Mouse (Mus musculus): ENCODE measurements around the gene Mrpl35. TPM values are rescaled to one million over a fixed set of nuclear protein-coding genes. Genes with fewer than 3 reads are reported as not detected.

Mrpl35 gene
- polyA plus RNA-seq, 1 experiment from 2014 or later: 79.1 TPM

- peak within 1 kb of the TSS; percentile 88 for H3K4me2 ChIP-seq (ENCODE audit: low read length)
- no peaks in the 10 kb centered on the region for H3K9me3 ChIP-seq (ENCODE audit: control insufficient read depth, low read length)
- peaks cover 7% of the 10 kb centered on the region; the same call in 1 of the 2 replicates for H3K4me1 ChIP-seq (replicated peaks; ENCODE audit: control insufficient read depth, insufficient read depth, low read length)
- DNase-seq (ENCODE audit: low spot score) (peak; percentile 93), ATAC-seq (replicated peaks; ENCODE audit: low FRiP score, low TSS enrichment, low read depth) (peak; percentile 99)
- peak within 1 kb of the TSS; percentile 100 for H3K4me3 ChIP-seq (ENCODE audit: low read depth, low read length)
- H3K9ac ChIP-seq (ENCODE audit: low read length): peak within 1 kb of the TSS; percentile 88
- peak within 1 kb of the TSS; percentile 88 for H3K27ac ChIP-seq (ENCODE audit: low read depth)
- under 1% methylated on average over 63 of the region's 64 CpGs for WGBS
- no peaks in the 10 kb centered on the region for H3K27me3 ChIP-seq (replicated peaks; ENCODE audit: control insufficient read depth, insufficient read depth, low read length)
- H3K36me3 ChIP-seq (ENCODE audit: control insufficient read depth, insufficient read depth, low read length): no peaks in the 10 kb centered on the region
These were observed 4.2 kb upstream of the Mrpl35 start, which contains the start of gene Immt for GRCm38 (mm10) chr6:71830690-71831580. Gene Immt (plus strand): TSS chr6:71831331.

DNA sequence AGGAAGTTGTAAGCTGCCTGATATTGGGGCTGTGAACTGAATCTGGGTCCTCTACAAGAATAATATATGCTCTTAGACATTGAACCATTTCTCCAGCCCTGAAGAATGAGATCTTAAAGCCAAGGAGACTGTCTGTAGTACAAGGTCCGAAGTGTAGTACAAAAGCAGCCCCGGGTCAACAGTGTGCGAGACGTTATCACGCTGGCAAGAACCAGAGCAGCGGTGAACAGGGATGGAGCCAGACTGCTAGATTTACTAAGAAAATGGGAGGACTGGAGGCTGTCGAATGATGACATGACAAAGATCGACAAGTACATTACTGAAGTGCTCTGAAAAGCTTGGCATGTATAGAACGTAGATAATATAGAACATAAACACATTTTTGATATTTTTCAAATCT is 3.0 kb upstream of the Mrpl35 start:
- H3K9ac ChIP-seq (ENCODE audit: low read length): no peak overlapping the region
- DNase-seq (ENCODE audit: low spot score) (no peak), ATAC-seq (replicated peaks; ENCODE audit: low FRiP score, low TSS enrichment, low read depth) (no peak)
- no peaks in the 10 kb centered on the region for H3K36me3 ChIP-seq (ENCODE audit: control insufficient read depth, insufficient read depth, low read length)
- no peaks in the 10 kb centered on the region for H3K9me3 ChIP-seq (ENCODE audit: control insufficient read depth, low read length)
- H3K27ac ChIP-seq (ENCODE audit: low read depth): no peak overlapping the region
- no peaks in the 10 kb centered on the region for H3K27me3 ChIP-seq (replicated peaks; ENCODE audit: control insufficient read depth, insufficient read depth, low read length)
- H3K4me1 ChIP-seq (replicated peaks; ENCODE audit: control insufficient read depth, insufficient read depth, low read length): peaks cover 7% of the 10 kb centered on the region; the same call in 1 of the 2 replicates
- H3K4me2 ChIP-seq (ENCODE audit: low read length): no peak overlapping the region
- H3K4me3 ChIP-seq (ENCODE audit: low read depth, low read length): no peak overlapping the region
- WGBS: 85% methylated on average over 9 of the region's 9 CpGs

DNA sequence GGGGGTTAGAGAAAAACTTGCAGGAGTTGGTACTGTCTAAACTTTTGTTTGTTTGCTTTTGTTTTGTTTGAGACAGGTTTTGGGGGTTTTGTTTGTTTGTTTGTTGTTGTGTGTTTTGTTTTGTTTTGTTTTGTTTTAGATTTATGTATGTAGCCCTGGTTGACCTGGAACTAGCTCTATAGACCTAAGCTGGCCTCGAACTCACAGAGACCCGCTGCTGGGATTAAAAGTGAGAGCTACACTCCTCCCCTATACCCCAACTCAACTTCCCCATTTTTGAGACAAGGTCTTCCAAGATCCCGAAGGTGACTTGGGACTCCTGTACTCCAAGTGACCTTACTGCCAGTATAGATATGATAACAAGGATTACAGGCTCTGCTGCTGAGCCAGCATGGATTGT is 2.8 kb downstream of the Mrpl35 start:
- H3K27ac ChIP-seq (ENCODE audit: low read depth): no peak overlapping the region
- 29% methylated on average over 3 of the region's 3 CpGs for WGBS
- no peak overlapping the region for H3K9ac ChIP-seq (ENCODE audit: low read length)
- H3K27me3 ChIP-seq (replicated peaks; ENCODE audit: control insufficient read depth, insufficient read depth, low read length): no peaks in the 10 kb centered on the region
- ATAC-seq (replicated peaks; ENCODE audit: low FRiP score, low TSS enrichment, low read depth) (peak; percentile 24; the same call in 1 of the 2 replicates), DNase-seq (ENCODE audit: low spot score) (no peak)
- peaks cover 6% of the 10 kb centered on the region; the same call in 1 of the 2 replicates for H3K4me1 ChIP-seq (replicated peaks; ENCODE audit: control insufficient read depth, insufficient read depth, low read length)
- H3K9me3 ChIP-seq (ENCODE audit: control insufficient read depth, low read length): no peaks in the 10 kb centered on the region
- peak overlapping the region; percentile 57 for H3K4me2 ChIP-seq (ENCODE audit: low read length)
- 0 out of 2 replicates have a peak, but pooled peaks cover under 1% of the 10 kb centered on the region for H3K36me3 ChIP-seq (ENCODE audit: control insufficient read depth, insufficient read depth, low read length)
- peak overlapping the region; percentile 64 for H3K4me3 ChIP-seq (ENCODE audit: low read depth, low read length)

- H3K27me3 ChIP-seq (replicated peaks; ENCODE audit: control insufficient read depth, insufficient read depth, low read length): no peaks in the 10 kb centered on the region
- no peak overlapping the region; the same call in 1 of the 2 replicates for H3K27ac ChIP-seq (ENCODE audit: low read depth)
- peak; percentile 93 for ATAC-seq (replicated peaks; ENCODE audit: low FRiP score, low TSS enrichment, low read depth)
- under 1% methylated on average over 19 of the region's 19 CpGs for WGBS
- DNase-seq (ENCODE audit: low spot score): peak; percentile 94
- no peaks in the 10 kb centered on the region for H3K9me3 ChIP-seq (ENCODE audit: control insufficient read depth, low read length)
- H3K4me3 ChIP-seq (ENCODE audit: low read depth, low read length): peak overlapping the region; percentile 64
- H3K36me3 ChIP-seq (ENCODE audit: control insufficient read depth, insufficient read depth, low read length): peaks cover 5% of the 10 kb centered on the region; the same call in 1 of the 2 replicates
- H3K4me1 ChIP-seq (replicated peaks; ENCODE audit: control insufficient read depth, insufficient read depth, low read length): peaks cover 6% of the 10 kb centered on the region; the same call in 1 of the 2 replicates
- H3K4me2 ChIP-seq (ENCODE audit: low read length): peak overlapping the region; percentile 88
- H3K9ac ChIP-seq (ENCODE audit: low read length): peak overlapping the region; percentile 53
These were observed 3.3 kb downstream of the Mrpl35 start for GRCm38 (mm10) chr6:71823488-71823887.

- peak; percentile 52 for DNase-seq (ENCODE audit: low spot score)
- no peaks in the 10 kb centered on the region for H3K27me3 ChIP-seq (replicated peaks; ENCODE audit: control insufficient read depth, insufficient read depth, low read length)
- peaks cover 6% of the 10 kb centered on the region; the same call in 1 of the 2 replicates for H3K4me1 ChIP-seq (replicated peaks; ENCODE audit: control insufficient read depth, insufficient read depth, low read length)
- no peak overlapping the region; the same call in 1 of the 2 replicates for H3K27ac ChIP-seq (ENCODE audit: low read depth)
- H3K9me3 ChIP-seq (ENCODE audit: control insufficient read depth, low read length): no peaks in the 10 kb centered on the region
- WGBS: 2% methylated on average over 7 of the region's 7 CpGs
- peak overlapping the region; percentile 53 for H3K9ac ChIP-seq (ENCODE audit: low read length)
- ATAC-seq (replicated peaks; ENCODE audit: low FRiP score, low TSS enrichment, low read depth): peak; percentile 45
- H3K4me3 ChIP-seq (ENCODE audit: low read depth, low read length): peak overlapping the region; percentile 64
- H3K36me3 ChIP-seq (ENCODE audit: control insufficient read depth, insufficient read depth, low read length): peaks cover 9% of the 10 kb centered on the region
- H3K4me2 ChIP-seq (ENCODE audit: low read length): peak overlapping the region; percentile 88
These were observed 3.7 kb downstream of the Mrpl35 start for GRCm38 (mm10) chr6:71823085-71823484.

GRCm38 (mm10) chr6:71819764-71820292 is 6.9 kb downstream of the Mrpl35 start:
- Histone ChIP-seq H3K9ac (ENCODE audit: low read length) (no peak overlapping the region), H3K4me1 (replicated peaks; ENCODE audit: control insufficient read depth, insufficient read depth, low read length) (peaks cover 6% of the 10 kb centered on the region; the same call in 1 of the 2 replicates), H3K27me3 (replicated peaks; ENCODE audit: control insufficient read depth, insufficient read depth, low read length) (no peaks in the 10 kb centered on the region), H3K27ac (ENCODE audit: low read depth) (no peak overlapping the region), H3K36me3 (ENCODE audit: control insufficient read depth, insufficient read depth, low read length) (peaks cover 41% of the 10 kb centered on the region), H3K4me2 (ENCODE audit: low read length) (no peak overlapping the region), H3K9me3 (ENCODE audit: control insufficient read depth, low read length) (no peaks in the 10 kb centered on the region), H3K4me3 (ENCODE audit: low read depth, low read length) (no peak overlapping the region)
- ATAC-seq (replicated peaks; ENCODE audit: low FRiP score, low TSS enrichment, low read depth): no peak
- no peak for DNase-seq (ENCODE audit: low spot score)
- WGBS: 90% methylated on average over 5 of the region's 5 CpGs

DNA sequence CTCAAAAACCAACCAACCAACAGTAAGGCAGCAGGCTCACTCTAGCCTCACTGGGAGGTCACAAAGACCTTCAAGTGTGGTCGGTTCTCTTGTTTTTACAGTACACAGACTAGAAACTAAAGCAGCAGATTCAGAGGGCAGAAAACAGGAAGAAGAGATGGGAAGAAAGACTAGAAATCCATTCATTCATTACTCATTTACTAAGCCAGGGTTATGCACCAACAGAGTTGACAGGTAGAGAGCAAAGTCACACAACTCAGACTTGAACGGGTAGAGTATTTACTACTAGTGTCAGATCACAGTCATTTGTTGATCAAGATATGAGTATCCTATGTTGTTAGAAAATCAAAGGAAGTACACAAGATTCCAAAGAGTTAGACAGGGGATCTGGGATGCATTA is 13.9 kb downstream of the Mrpl35 start:
- Histone ChIP-seq H3K4me3 (ENCODE audit: low read depth, low read length) (no peak overlapping the region), H3K36me3 (ENCODE audit: control insufficient read depth, insufficient read depth, low read length) (peaks cover 57% of the 10 kb centered on the region), H3K9ac (ENCODE audit: low read length) (no peak overlapping the region), H3K4me1 (replicated peaks; ENCODE audit: control insufficient read depth, insufficient read depth, low read length) (no peaks in the 10 kb centered on the region; the same call in 1 of the 2 replicates), H3K27ac (ENCODE audit: low read depth) (no peak overlapping the region), H3K4me2 (ENCODE audit: low read length) (no peak overlapping the region), H3K9me3 (ENCODE audit: control insufficient read depth, low read length) (no peaks in the 10 kb centered on the region), H3K27me3 (replicated peaks; ENCODE audit: control insufficient read depth, insufficient read depth, low read length) (no peaks in the 10 kb centered on the region)
- ATAC-seq (replicated peaks; ENCODE audit: low FRiP score, low TSS enrichment, low read depth) (no peak), DNase-seq (ENCODE audit: low spot score) (no peak)
- 85% methylated on average over 2 of the region's 2 CpGs for WGBS

DNA sequence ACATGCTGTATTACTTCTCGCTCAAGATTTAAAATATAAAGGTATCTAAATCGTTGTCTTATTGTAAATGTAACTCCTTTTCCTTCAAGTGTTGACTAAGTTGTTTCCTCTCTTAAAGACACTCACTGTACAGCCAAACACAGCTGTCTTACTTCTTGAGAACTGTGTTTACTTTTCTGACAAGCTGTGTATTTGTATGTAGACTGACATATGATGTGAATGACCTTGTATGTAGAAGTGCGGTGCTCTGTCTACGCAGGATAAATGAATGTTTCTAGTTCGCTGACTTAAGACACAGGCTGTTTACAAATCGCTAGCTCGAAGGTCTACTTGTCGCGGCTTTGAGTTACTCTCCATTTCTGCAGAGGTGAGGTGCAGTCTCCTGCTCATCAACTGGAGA is 16.9 kb downstream of the Mrpl35 start:
- Histone ChIP-seq H3K27ac (ENCODE audit: low read depth) (no peak overlapping the region), H3K4me2 (ENCODE audit: low read length) (no peak overlapping the region), H3K4me1 (replicated peaks; ENCODE audit: control insufficient read depth, insufficient read depth, low read length) (no peaks in the 10 kb centered on the region; the same call in 1 of the 2 replicates), H3K36me3 (ENCODE audit: control insufficient read depth, insufficient read depth, low read length) (peaks cover 28% of the 10 kb centered on the region), H3K9ac (ENCODE audit: low read length) (no peak overlapping the region), H3K9me3 (ENCODE audit: control insufficient read depth, low read length) (no peaks in the 10 kb centered on the region), H3K27me3 (replicated peaks; ENCODE audit: control insufficient read depth, insufficient read depth, low read length) (no peaks in the 10 kb centered on the region), H3K4me3 (ENCODE audit: low read depth, low read length) (no peak overlapping the region)
- ATAC-seq (replicated peaks; ENCODE audit: low FRiP score, low TSS enrichment, low read depth): no peak
- WGBS: 62% methylated on average over 9 of the region's 9 CpGs
- no peak for DNase-seq (ENCODE audit: low spot score)

All from intestine, embryonic 14.5 days (tissue).